Mouse (Mus musculus): ENCODE results near the gene Gpatch4. TPM values are rescaled to one million over a fixed set of nuclear protein-coding genes. Genes with fewer than 3 reads are reported as not detected.
A peak's percentile ranks its signal among the peaks of the same experiment; 100 is the strongest.

Gpatch4 gene
- polyA plus RNA-seq, 1 experiment, result 4.4 TPM

- H3K27ac ChIP-seq (ENCODE audit: insufficient read depth, low read depth, low read length), result no peak overlapping the region
- 3% methylated on average over 65 of the region's 66 CpGs for WGBS
- peaks cover 15% of the 10 kb centered on the region for H3K4me1 ChIP-seq (ENCODE audit: control insufficient read depth, insufficient read depth, insufficient read length, low read length)
- no peaks in the 10 kb centered on the region for H3K36me3 ChIP-seq (ENCODE audit: control insufficient read depth, insufficient read depth, low read length)
- TF ChIP-seq POLR2A (IDR thresholded peaks at IDR 0.05; ENCODE audit: low read depth, low read length), result no peak
- TF ChIP-seq CTCF (IDR thresholded peaks at IDR 0.05; ENCODE audit: extremely low read depth, insufficient read length, insufficient replicate concordance, low read depth, low read length), result no peak
- peak overlapping the region; percentile 62 for H3K4me3 ChIP-seq (ENCODE audit: low read depth, low read length)
- H3K27me3 ChIP-seq (ENCODE audit: control insufficient read depth, insufficient read depth, low read length), result peaks cover 46% of the 10 kb centered on the region
Observed at GRCm38 (mm10) chr3:88022322-88023191, 20.4 kb upstream of the Gpatch4 start.

- Histone ChIP-seq H3K27ac (ENCODE audit: insufficient read depth, low read depth, low read length) (no peak overlapping the region), H3K4me1 (ENCODE audit: control insufficient read depth, insufficient read depth, insufficient read length, low read length) (peaks cover 15% of the 10 kb centered on the region), H3K4me3 (ENCODE audit: low read depth, low read length) (peak overlapping the region; percentile 62), H3K36me3 (ENCODE audit: control insufficient read depth, insufficient read depth, low read length) (no peaks in the 10 kb centered on the region), H3K27me3 (ENCODE audit: control insufficient read depth, insufficient read depth, low read length) (peaks cover 46% of the 10 kb centered on the region)
- WGBS, result 2% methylated on average over 81 of the region's 81 CpGs
- TF ChIP-seq POLR2A (IDR thresholded peaks at IDR 0.05; ENCODE audit: low read depth, low read length) (no peak), CTCF (IDR thresholded peaks at IDR 0.05; ENCODE audit: extremely low read depth, insufficient read length, insufficient replicate concordance, low read depth, low read length) (no peak)
Observed at GRCm38 (mm10) chr3:88023192-88024074, 19.5 kb upstream of the Gpatch4 start.

DNA sequence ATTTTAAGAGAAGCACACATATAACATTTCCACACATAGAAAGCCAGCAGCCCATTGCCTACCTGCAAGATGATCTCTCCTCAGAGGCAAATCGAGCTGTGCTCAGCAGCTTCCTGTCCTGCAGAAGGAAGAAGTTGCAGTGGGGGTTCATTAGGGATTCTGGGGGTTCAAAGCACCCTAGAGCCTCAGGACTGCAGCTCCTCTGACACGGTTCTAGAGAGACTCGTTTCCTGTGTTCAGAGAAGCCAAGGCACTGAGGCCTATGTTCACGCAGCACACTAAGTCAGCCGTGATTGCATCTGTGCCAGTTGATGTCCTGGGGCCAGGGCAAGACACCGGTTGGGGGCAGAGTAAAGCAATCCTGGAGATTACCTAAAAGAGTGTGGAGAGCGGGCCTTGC, 16.1 kb upstream of the Gpatch4 start:
- H3K36me3 ChIP-seq (ENCODE audit: control insufficient read depth, insufficient read depth, low read length), result no peaks in the 10 kb centered on the region
- TF ChIP-seq POLR2A (IDR thresholded peaks at IDR 0.05; ENCODE audit: low read depth, low read length) (no peak), CTCF (IDR thresholded peaks at IDR 0.05; ENCODE audit: extremely low read depth, insufficient read length, insufficient replicate concordance, low read depth, low read length) (no peak)
- WGBS, result 59% methylated on average over 7 of the region's 7 CpGs
- H3K4me1 ChIP-seq (ENCODE audit: control insufficient read depth, insufficient read depth, insufficient read length, low read length), result peaks cover 15% of the 10 kb centered on the region
- H3K4me3 ChIP-seq (ENCODE audit: low read depth, low read length), result no peak overlapping the region
- H3K27ac ChIP-seq (ENCODE audit: insufficient read depth, low read depth, low read length), result no peak overlapping the region
- H3K27me3 ChIP-seq (ENCODE audit: control insufficient read depth, insufficient read depth, low read length), result peaks cover 37% of the 10 kb centered on the region

- 64% methylated on average over 5 of the region's 5 CpGs for WGBS
- peaks cover 11% of the 10 kb centered on the region for H3K4me1 ChIP-seq (ENCODE audit: control insufficient read depth, insufficient read depth, insufficient read length, low read length)
- peaks cover 29% of the 10 kb centered on the region for H3K27me3 ChIP-seq (ENCODE audit: control insufficient read depth, insufficient read depth, low read length)
- no peaks in the 10 kb centered on the region for H3K36me3 ChIP-seq (ENCODE audit: control insufficient read depth, insufficient read depth, low read length)
- H3K4me3 ChIP-seq (ENCODE audit: low read depth, low read length), result no peak within 1 kb of the TSS
- no peak within 1 kb of the TSS for H3K27ac ChIP-seq (ENCODE audit: insufficient read depth, low read depth, low read length)
- TF ChIP-seq CTCF (IDR thresholded peaks at IDR 0.05; ENCODE audit: extremely low read depth, insufficient read length, insufficient replicate concordance, low read depth, low read length) (no peak), POLR2A (IDR thresholded peaks at IDR 0.05; ENCODE audit: low read depth, low read length) (no peak)
Observed at GRCm38 (mm10) chr3:88027434-88028186, 15.3 kb upstream of the Gpatch4 start, which contains the start of gene Hapln2. TSS of gene Hapln2 (minus strand) at chr3:88027583.

DNA sequence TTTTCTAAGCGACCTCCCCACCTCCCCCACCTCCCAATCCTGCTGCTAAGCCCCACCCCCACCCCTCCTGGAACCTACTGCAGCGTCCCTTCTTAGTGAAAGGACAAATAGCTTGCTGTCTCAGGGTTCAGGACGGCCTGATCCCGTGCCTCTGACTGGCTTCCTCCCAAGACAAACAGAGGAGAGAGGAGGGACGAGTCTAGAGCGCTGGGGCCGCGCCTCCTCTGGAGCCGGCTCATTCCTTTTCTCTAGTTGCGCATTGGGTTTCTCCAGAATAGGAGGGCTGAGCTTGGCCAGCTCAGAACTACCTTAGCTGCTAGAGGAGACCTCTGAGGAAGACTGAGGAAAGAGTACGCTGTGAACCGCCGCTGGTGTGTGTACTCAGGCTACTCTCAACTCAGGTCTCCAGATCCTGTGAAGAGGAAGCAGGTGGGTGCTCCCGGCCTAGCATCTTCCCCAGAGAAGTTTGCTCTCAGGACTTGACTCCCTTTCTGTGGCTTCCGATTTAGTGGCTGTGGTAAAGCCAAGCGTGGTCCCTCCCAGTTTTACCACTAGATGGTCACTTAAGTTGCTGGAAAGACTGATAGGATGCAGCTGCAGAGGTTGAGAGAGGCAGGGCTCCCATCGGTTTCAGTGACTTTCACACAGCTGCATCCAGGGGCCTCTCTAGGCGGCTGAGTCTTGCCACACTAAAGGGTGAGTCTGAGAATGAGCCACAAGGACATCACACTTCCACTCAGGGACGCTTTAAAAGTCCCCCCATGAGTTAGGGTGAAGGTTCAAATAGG, 12.1 kb upstream of the Gpatch4 start:
- no peaks in the 10 kb centered on the region for H3K4me1 ChIP-seq (ENCODE audit: control insufficient read depth, insufficient read depth, insufficient read length, low read length)
- no peak for TF ChIP-seq POLR2A (IDR thresholded peaks at IDR 0.05; ENCODE audit: low read depth, low read length)
- TF ChIP-seq CTCF (IDR thresholded peaks at IDR 0.05; ENCODE audit: extremely low read depth, insufficient read length, insufficient replicate concordance, low read depth, low read length), result no peak
- H3K36me3 ChIP-seq (ENCODE audit: control insufficient read depth, insufficient read depth, low read length), result no peaks in the 10 kb centered on the region
- no peak overlapping the region for H3K4me3 ChIP-seq (ENCODE audit: low read depth, low read length)
- WGBS, result 9% methylated on average over 19 of the region's 19 CpGs
- H3K27me3 ChIP-seq (ENCODE audit: control insufficient read depth, insufficient read depth, low read length), result peaks cover 4% of the 10 kb centered on the region; the same call in 1 of the 2 replicates
- H3K27ac ChIP-seq (ENCODE audit: insufficient read depth, low read depth, low read length), result no peak overlapping the region

GRCm38 (mm10) chr3:88033506-88033905, 9.4 kb upstream of the Gpatch4 start:
- 43% methylated on average over 5 of the region's 5 CpGs for WGBS
- Histone ChIP-seq H3K4me3 (ENCODE audit: low read depth, low read length) (no peak overlapping the region), H3K4me1 (ENCODE audit: control insufficient read depth, insufficient read depth, insufficient read length, low read length) (no peaks in the 10 kb centered on the region), H3K27ac (ENCODE audit: insufficient read depth, low read depth, low read length) (no peak overlapping the region), H3K36me3 (ENCODE audit: control insufficient read depth, insufficient read depth, low read length) (no peaks in the 10 kb centered on the region), H3K27me3 (ENCODE audit: control insufficient read depth, insufficient read depth, low read length) (peaks cover 5% of the 10 kb centered on the region; the same call in 1 of the 2 replicates)
- TF ChIP-seq CTCF (IDR thresholded peaks at IDR 0.05; ENCODE audit: extremely low read depth, insufficient read length, insufficient replicate concordance, low read depth, low read length) (no peak), POLR2A (IDR thresholded peaks at IDR 0.05; ENCODE audit: low read depth, low read length) (no peak)

Measured in small intestine, adult 2 months (tissue).